Mouse (Mus musculus): ENCODE results near the gene Epb41l3.

Epb41l3 gene

GRCm38 (mm10) chr17:69255834-69256233, 180.4 kb downstream of the Epb41l3 start:
- DNase-seq: no peak

- no peak for DNase-seq
These were observed 181.0 kb downstream of the Epb41l3 start for GRCm38 (mm10) chr17:69256441-69256840.

- no peak for DNase-seq
These were observed 188.5 kb downstream of the Epb41l3 start for GRCm38 (mm10) chr17:69263810-69264565.

GRCm38 (mm10) chr17:69265171-69265570, 189.7 kb downstream of the Epb41l3 start:
- DNase-seq: no peak

- DNase-seq: no peak
These were observed 190.4 kb downstream of the Epb41l3 start for GRCm38 (mm10) chr17:69265759-69266463.

- DNase-seq: no peak
These were observed 191.5 kb downstream of the Epb41l3 start for GRCm38 (mm10) chr17:69266936-69267335.

GRCm38 (mm10) chr17:69267526-69267925, 192.0 kb downstream of the Epb41l3 start:
- DNase-seq: no peak

- no peak for DNase-seq
These were observed 201.9 kb downstream of the Epb41l3 start for GRCm38 (mm10) chr17:69277362-69277761.

- no peak for DNase-seq
These were observed 209.0 kb downstream of the Epb41l3 start for GRCm38 (mm10) chr17:69284511-69284910.

- DNase-seq: no peak
These were observed 212.6 kb downstream of the Epb41l3 start for GRCm38 (mm10) chr17:69288130-69288529.

GRCm38 (mm10) chr17:69290272-69290671, 214.8 kb downstream of the Epb41l3 start:
- no peak for DNase-seq

GRCm38 (mm10) chr17:69301552-69301951, 226.1 kb downstream of the Epb41l3 start:
- DNase-seq: no peak

- no peak for DNase-seq
These were observed 228.2 kb downstream of the Epb41l3 start for GRCm38 (mm10) chr17:69303579-69304274.

GRCm38 (mm10) chr17:69307636-69308035, 232.2 kb downstream of the Epb41l3 start:
- no peak for DNase-seq

- DNase-seq: no peak
These were observed 234.4 kb downstream of the Epb41l3 start for GRCm38 (mm10) chr17:69309872-69310271.

GRCm38 (mm10) chr17:69320496-69320895, 245.0 kb downstream of the Epb41l3 start:
- no peak for DNase-seq

GRCm38 (mm10) chr17:69322721-69323120, 247.2 kb downstream of the Epb41l3 start:
- no peak for DNase-seq
